Mouse (Mus musculus) neural tube, embryonic 14.5 days (tissue): ENCODE measurements around the gene Nckap5l. TPM values are rescaled to one million over a fixed set of nuclear protein-coding genes. Genes with fewer than 3 reads are reported as not detected.

Source experiments
- ATAC-seq: fragments of 200-750 bp; cut with Nextera tagmentation; 2 replicates; pipeline ENCODE4 v1.8.0; 2017; ENCODE audit warnings: low read depth, mild to moderate bottlenecking, moderate TSS enrichment, moderate library complexity
- H3K27ac ChIP-seq: fragments of 300-500 bp; sonication (generic); 2 replicates; pipeline ENCODE4 v1.5.1; 2014; ENCODE audit warnings: low read depth, mild to moderate bottlenecking, control low read depth, low read length, moderate library complexity, mixed read lengths
- H3K27me3 ChIP-seq: fragments of 300-500 bp; sonication (generic); 2 replicates; pipeline ENCODE4 v1.6.1; 2014; ENCODE audit warnings: low read length; ENCODE audit not compliant: control insufficient read depth, insufficient read depth
- H3K36me3 ChIP-seq: fragments of 300-500 bp; sonication (generic); 2 replicates; pipeline ENCODE4 v1.6.1; 2014; ENCODE audit warnings: low read length, mixed read lengths; ENCODE audit not compliant: control insufficient read depth, insufficient read depth
- H3K4me1 ChIP-seq: fragments of 300-500 bp; sonication (generic); 2 replicates; pipeline ENCODE4 v1.6.1; 2014; ENCODE audit warnings: low read length; ENCODE audit not compliant: control insufficient read depth, insufficient read depth
- H3K4me2 ChIP-seq: fragments of 300-500 bp; sonication (generic); 2 replicates; pipeline ENCODE4 v1.6.1; 2014; ENCODE audit warnings: mild to moderate bottlenecking, low read depth, low read length, control low read depth
- H3K4me3 ChIP-seq: fragments of 300-500 bp; sonication (generic); 2 replicates; pipeline ENCODE4 v1.5.1; 2014; ENCODE audit warnings: low read depth, low read length, control low read depth, mixed read lengths
- H3K9ac ChIP-seq: fragments of 300-500 bp; sonication (generic); replicated peaks from 2 replicates; pipeline ENCODE4 v1.6.1; 2014; ENCODE audit warnings: low read depth, mild to moderate bottlenecking, control low read depth, low read length, mixed read lengths
- H3K9me3 ChIP-seq: fragments of 300-500 bp; sonication (generic); 2 replicates; pipeline ENCODE4 v1.6.1; 2016; ENCODE audit warnings: low read length; ENCODE audit not compliant: control insufficient read depth
- WGBS: fragments of 180-500 bp; shearing (Covaris S2); extraction: QIAGEN DNeasy Blood & Tissue Kit; methylation state at CpG from one replicate; pipeline ENCODE4 v1.1.7; 2014; 5-methylcytosine and 5-hydroxymethylcytosine counted together
- polyA plus RNA-seq: library from polyadenylated mRNA; unstranded; fragments of >200 nt; fragmentation: Nextera tagmentation; extraction: Ambion mirVana; gene quantifications from 2 replicates; pipeline ENCODE4 v1.2.1, GENCODE M21; 2014

Gene Nckap5l
- polyA plus RNA-seq, 1 experiment from 2014 or later: 16.5 TPM

DNA sequence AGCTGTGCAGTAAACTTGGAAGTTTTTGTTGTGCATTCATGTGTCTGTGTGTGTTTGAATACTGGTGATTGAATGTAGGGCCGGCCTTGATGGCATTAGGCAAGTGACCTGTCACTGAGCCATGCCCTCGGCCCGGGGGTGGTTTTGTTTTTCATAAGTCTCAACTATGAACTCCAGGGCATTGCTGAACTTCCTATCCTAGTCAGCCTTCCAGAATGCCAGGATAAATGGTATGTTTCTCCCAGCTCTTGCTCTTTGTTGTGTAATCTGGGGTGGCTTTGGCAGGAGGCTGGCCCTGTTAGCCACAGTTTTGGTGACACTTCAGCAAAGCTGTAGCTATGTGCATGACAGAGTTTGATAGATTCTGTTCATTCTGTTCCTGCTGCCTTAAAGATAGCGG is 60.7 kb downstream of the Nckap5l start:
- no peak overlapping the region for H3K4me2 ChIP-seq
- no peak for ATAC-seq
- H3K4me1 ChIP-seq: peaks cover 42% of the 10 kb centered on the region
- WGBS: 79% methylated on average over 4 of the region's 4 CpGs
- H3K9me3 ChIP-seq: no peaks in the 10 kb centered on the region
- H3K4me3 ChIP-seq: no peak overlapping the region
- no peak overlapping the region for H3K9ac ChIP-seq
- no peaks in the 10 kb centered on the region for H3K27me3 ChIP-seq
- no peaks in the 10 kb centered on the region for H3K36me3 ChIP-seq
- H3K27ac ChIP-seq: no peak overlapping the region

DNA sequence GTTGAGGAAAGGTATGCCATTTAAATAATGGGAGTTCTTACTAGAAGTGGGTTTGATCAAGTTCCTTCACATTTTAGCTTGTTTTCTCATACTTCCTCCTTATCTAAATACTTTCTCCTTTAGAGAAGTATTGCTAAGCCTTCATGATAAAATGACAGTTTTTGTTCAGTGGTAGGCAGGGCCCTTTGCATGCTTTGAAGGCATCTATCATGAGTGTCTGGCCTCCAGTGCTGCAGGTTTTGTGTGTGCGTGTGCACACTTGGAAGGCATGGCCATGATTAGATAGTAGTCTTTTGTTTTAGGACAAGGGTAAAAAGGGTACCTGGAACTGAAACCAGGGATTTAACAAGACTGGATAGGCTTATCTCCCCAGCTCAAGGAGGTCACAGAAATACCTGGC is 61.1 kb downstream of the Nckap5l start:
- Histone ChIP-seq H3K9ac (no peak overlapping the region), H3K27me3 (no peaks in the 10 kb centered on the region), H3K27ac (no peak overlapping the region), H3K9me3 (no peaks in the 10 kb centered on the region), H3K36me3 (no peaks in the 10 kb centered on the region), H3K4me2 (no peak overlapping the region), H3K4me3 (no peak overlapping the region), H3K4me1 (peaks cover 42% of the 10 kb centered on the region)
- ATAC-seq: no peak
- WGBS: 81% methylated on average over 1 of the region's 1 CpGs

DNA sequence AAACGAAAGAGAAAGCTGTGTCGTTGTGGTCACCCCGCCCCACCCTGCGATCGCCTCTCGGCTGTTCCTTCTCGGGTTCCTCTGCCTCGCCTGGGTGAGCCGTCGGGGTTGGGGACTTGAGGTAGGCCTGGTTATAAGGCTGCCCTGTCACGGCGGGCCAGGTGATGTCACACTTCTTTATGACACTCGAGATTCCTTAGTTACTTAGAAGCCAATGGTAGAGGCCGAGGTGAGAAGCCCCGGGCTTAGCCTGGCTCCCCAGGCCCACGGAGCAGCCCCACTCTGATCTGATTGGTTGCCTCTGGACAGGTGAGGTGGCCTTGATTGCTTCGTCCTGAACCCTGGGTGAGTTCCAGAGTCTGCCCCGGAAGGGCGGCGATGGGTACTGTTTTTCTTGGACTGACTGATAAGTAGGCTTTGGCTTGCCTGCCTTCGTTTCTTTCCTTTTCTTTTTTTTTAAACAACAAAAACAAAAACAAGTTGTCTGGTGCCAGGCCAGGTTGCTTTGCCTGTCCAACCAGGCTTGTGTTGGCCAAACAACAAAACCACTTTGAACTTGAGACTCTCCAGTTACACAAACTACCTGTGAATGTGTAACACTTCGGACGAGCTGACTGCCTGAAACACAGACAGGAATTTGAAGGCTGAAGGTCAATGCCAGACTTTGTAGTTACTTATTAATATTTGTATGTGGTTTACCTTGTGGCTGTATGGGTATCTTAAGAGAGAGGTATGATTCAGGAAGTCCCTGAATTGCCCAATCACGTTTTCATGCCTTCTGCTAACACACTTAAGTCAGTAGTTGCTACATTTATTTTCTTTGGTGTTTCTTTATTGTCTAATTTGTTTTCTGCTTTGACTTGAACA is 63.9 kb downstream of the Nckap5l start:
- H3K4me1 ChIP-seq: peaks cover 35% of the 10 kb centered on the region
- 12% methylated on average over 24 of the region's 24 CpGs for WGBS
- ATAC-seq: peak; percentile 32; the same call in 1 of the 2 replicates

GRCm38 (mm10) chr15:99392486-99393385 is 64.8 kb downstream of the Nckap5l start, which contains the start of gene Tmbim6:
TSS of gene Tmbim6 (plus strand) at chr15:99392882.
- Histone ChIP-seq H3K9ac (peak within 1 kb of the TSS; percentile 75), H3K4me1 (peaks cover 31% of the 10 kb centered on the region), H3K4me2 (peak within 1 kb of the TSS; percentile 92), H3K27ac (peak within 1 kb of the TSS; percentile 90), H3K36me3 (no peaks in the 10 kb centered on the region), H3K4me3 (peak within 1 kb of the TSS; percentile 83), H3K27me3 (no peaks in the 10 kb centered on the region), H3K9me3 (no peaks in the 10 kb centered on the region)
- peak; percentile 100 for ATAC-seq
- WGBS: 0% methylated on average over 50 of the region's 51 CpGs

More for the DNA sequence above, 63.9 kb downstream of the Nckap5l start:
- peak overlapping the region; percentile 75 for H3K9ac ChIP-seq
- H3K27ac ChIP-seq: peak overlapping the region; percentile 90
- H3K27me3 ChIP-seq: no peaks in the 10 kb centered on the region
- H3K36me3 ChIP-seq: no peaks in the 10 kb centered on the region
- H3K9me3 ChIP-seq: no peaks in the 10 kb centered on the region
- H3K4me3 ChIP-seq: peak overlapping the region; percentile 83
- peak overlapping the region; percentile 92 for H3K4me2 ChIP-seq

DNA sequence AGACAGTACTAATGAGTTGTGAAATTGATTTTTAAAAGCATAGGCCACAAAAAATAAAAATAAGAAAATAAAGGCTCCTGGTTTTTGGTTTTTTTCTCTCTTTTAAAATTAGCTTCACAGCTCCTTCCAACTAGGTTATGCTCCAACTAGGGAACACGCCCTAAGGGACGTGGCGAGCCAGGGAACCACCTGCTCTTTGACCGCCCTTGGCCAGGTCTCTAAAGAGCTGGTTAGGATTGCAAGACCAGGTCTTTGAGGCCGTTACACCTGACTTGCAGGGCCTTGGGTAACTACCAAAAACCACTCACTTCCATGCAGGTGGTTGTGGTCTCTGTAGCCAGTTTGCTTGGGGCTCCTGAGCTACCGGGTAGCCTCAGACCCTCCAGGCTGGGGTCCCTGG is 65.6 kb downstream of the Nckap5l start:
- Histone ChIP-seq H3K27ac (peak overlapping the region; percentile 60; the same call in 1 of the 2 replicates), H3K36me3 (no peaks in the 10 kb centered on the region), H3K9ac (no peak overlapping the region; the same call in 1 of the 2 replicates), H3K4me3 (peak overlapping the region; percentile 83), H3K4me2 (peak overlapping the region; percentile 43), H3K27me3 (no peaks in the 10 kb centered on the region), H3K9me3 (no peaks in the 10 kb centered on the region), H3K4me1 (peaks cover 31% of the 10 kb centered on the region)
- ATAC-seq: 0 out of 2 replicates have a peak, but pooled peaks have one; percentile 1
- WGBS: 89% methylated on average over 6 of the region's 6 CpGs

GRCm38 (mm10) chr15:99390472-99391401 is 66.8 kb downstream of the Nckap5l start:
- Histone ChIP-seq H3K9ac (no peak overlapping the region), H3K9me3 (no peaks in the 10 kb centered on the region), H3K36me3 (no peaks in the 10 kb centered on the region), H3K27ac (no peak overlapping the region), H3K4me1 (peaks cover 23% of the 10 kb centered on the region), H3K27me3 (no peaks in the 10 kb centered on the region), H3K4me3 (no peak overlapping the region), H3K4me2 (no peak overlapping the region)
- no peak for ATAC-seq
- WGBS: 70% methylated on average over 7 of the region's 7 CpGs

DNA sequence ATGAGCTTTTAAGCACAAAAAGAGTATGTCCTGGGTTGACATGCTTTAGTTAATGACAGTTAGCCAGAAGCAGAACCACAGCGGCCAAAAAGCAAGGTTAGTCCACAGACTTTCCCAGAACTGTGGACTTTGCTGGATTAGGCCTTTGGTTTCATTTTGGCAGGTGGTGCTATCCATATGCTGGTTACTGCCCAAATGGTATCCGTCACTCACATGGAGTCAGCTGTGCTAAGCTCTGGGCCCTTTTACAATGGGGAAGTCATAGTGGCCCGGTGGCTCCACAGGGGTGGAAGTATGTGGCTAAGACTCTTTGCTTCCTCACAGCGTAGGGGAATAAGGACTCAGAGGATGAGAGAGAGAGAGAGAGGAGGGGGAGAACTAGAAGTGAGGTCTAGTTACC is 69.6 kb downstream of the Nckap5l start:
- H3K4me2 ChIP-seq: no peak overlapping the region
- no peaks in the 10 kb centered on the region for H3K36me3 ChIP-seq
- H3K4me3 ChIP-seq: no peak overlapping the region
- no peaks in the 10 kb centered on the region for H3K27me3 ChIP-seq
- no peaks in the 10 kb centered on the region for H3K9me3 ChIP-seq
- no peak for ATAC-seq
- no peak overlapping the region for H3K27ac ChIP-seq
- 75% methylated on average over 4 of the region's 4 CpGs for WGBS
- peaks cover 3% of the 10 kb centered on the region; the same call in 1 of the 2 replicates for H3K4me1 ChIP-seq
- no peak overlapping the region for H3K9ac ChIP-seq

DNA sequence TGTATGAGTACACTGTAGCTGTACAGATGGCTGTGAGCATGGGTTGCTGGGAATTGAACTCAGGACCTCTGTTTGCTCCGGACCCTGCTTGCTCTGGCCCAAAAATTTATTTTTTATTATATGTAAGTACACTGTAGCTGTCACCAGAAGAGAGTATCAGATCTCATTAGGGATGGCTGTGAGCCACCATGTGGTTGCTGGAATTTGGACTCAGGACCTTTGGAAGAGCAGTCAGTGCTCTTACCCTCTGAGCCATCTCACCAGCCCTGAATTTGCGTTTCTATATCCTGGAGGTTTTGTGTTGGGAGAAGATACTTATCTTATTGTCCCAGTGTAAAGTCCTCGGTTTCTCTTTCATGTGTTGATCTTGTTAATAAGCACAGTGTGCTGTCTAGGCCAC is 70.8 kb downstream of the Nckap5l start:
- Histone ChIP-seq H3K4me2 (no peak overlapping the region), H3K27me3 (no peaks in the 10 kb centered on the region), H3K36me3 (no peaks in the 10 kb centered on the region), H3K27ac (no peak overlapping the region), H3K9me3 (no peaks in the 10 kb centered on the region), H3K9ac (no peak overlapping the region), H3K4me1 (no peaks in the 10 kb centered on the region), H3K4me3 (no peak overlapping the region)
- WGBS: 77% methylated on average over 3 of the region's 3 CpGs
- ATAC-seq: no peak
